Mouse (Mus musculus): ENCODE data around the gene Elk3. TPM values are rescaled to one million over a fixed set of nuclear protein-coding genes. Genes with fewer than 3 reads are reported as not detected.

Gene Elk3
- polyA plus RNA-seq, 1 experiment, result 65.1 TPM

DNA sequence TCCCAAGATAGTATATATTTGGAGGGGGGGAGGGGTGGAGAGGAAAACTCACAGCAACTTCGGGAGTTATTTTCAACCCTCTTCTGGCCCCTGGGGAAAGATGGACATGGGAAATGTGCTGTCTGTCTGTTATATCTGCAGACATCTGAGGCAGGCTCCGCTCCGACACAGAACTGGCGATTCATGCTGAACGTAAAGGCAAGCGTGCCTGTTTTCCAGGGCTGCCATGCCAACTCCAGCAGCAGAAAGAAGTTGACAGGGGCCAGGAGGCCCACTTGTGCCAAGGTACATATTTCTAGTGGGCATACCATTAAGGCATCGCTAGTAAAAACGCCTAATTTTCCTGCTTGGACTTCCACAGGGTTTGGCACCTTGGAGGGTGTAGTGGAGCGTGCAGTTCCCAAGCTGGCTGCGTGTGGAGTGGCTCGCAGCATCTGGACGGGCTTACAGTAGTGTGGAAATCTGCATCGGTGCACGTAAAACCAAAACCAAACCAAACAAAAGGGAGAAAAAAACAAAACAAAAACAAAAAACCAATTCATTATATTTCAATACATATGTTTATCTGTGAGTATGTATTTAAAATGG, 37.1 kb upstream of the Elk3 start:
- TF ChIP-seq POLR2A (IDR thresholded peaks at IDR 0.05; ENCODE audit: borderline replicate concordance, low read depth, low read length) (no peak), CTCF (IDR thresholded peaks at IDR 0.05; ENCODE audit: low read depth, low read length) (no peak)
- Histone ChIP-seq H3K27ac (ENCODE audit: insufficient read depth, low read depth, low read length) (no peak overlapping the region), H3K4me1 (ENCODE audit: control insufficient read depth, insufficient read depth, low read length) (peaks cover 10% of the 10 kb centered on the region; the same call in 1 of the 2 replicates), H3K4me3 (ENCODE audit: insufficient read depth, low read length) (no peak overlapping the region)

DNA sequence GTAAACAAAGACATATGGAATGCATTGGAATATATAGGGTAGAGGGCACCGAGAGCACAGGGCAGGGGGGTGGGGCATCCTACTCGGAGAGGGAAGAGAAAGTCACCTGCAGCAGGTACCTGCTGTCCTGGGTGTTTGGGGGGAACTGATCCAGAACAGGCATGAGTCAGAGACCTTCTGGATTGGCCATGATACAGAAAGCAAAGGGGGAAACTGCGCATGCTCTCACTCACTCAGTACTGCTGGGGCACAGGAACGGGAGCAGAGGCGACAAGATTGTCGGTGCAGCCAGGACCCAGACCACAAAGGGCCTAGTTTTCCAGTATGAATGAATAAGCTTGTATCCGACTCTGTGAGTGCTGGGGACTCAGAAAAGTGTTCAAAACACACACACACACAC, 36.5 kb upstream of the Elk3 start:
- H3K27ac ChIP-seq (ENCODE audit: insufficient read depth, low read depth, low read length), result no peak overlapping the region

DNA sequence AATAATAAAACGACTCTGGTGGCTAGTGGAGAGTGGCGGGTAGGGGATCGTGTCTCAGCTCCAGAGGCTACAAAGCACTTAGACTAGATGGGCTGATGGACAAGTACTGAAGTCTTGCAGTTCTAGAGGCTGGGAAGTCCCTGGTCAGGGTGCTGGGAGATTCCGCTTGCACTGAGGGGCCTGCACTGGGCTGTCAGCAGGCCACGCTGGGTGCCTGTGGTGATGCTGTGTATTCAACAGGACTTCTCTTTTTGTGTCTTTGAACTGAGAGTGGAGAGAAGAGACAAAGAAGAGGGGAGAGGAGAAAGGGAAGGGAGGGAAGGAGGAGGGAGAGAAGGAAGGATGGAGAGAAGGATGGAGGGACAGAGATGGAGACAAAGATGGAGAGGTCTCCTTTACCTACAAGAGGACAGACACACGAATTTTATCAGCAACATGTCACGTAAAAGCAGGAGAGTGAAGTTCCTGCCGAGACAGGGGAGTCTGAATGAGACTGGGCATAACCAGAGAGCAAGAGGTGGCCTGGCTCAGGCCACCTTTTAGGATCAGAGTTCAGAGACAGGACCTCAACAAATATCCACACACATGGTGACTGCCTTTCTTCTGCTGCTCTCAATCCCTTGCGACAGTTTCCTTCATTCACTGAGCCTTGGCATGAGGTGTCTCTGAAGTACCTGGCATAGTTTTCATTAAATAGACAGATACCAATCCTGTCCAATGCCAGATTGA, 35.4 kb upstream of the Elk3 start:
- Histone ChIP-seq H3K27ac (ENCODE audit: insufficient read depth, low read depth, low read length) (no peak overlapping the region), H3K4me3 (ENCODE audit: insufficient read depth, low read length) (no peak overlapping the region), H3K4me1 (ENCODE audit: control insufficient read depth, insufficient read depth, low read length) (peaks cover 8% of the 10 kb centered on the region; the same call in 1 of the 2 replicates)
- TF ChIP-seq CTCF (IDR thresholded peaks at IDR 0.05; ENCODE audit: low read depth, low read length), result no peak
- TF ChIP-seq POLR2A (IDR thresholded peaks at IDR 0.05; ENCODE audit: borderline replicate concordance, low read depth, low read length), result no peak

More for the DNA sequence above, 36.5 kb upstream of the Elk3 start:
- peaks cover 8% of the 10 kb centered on the region; the same call in 1 of the 2 replicates for H3K4me1 ChIP-seq (ENCODE audit: control insufficient read depth, insufficient read depth, low read length)
- H3K4me3 ChIP-seq (ENCODE audit: insufficient read depth, low read length), result no peak overlapping the region
- TF ChIP-seq POLR2A (IDR thresholded peaks at IDR 0.05; ENCODE audit: borderline replicate concordance, low read depth, low read length) (no peak), CTCF (IDR thresholded peaks at IDR 0.05; ENCODE audit: low read depth, low read length) (no peak)

DNA sequence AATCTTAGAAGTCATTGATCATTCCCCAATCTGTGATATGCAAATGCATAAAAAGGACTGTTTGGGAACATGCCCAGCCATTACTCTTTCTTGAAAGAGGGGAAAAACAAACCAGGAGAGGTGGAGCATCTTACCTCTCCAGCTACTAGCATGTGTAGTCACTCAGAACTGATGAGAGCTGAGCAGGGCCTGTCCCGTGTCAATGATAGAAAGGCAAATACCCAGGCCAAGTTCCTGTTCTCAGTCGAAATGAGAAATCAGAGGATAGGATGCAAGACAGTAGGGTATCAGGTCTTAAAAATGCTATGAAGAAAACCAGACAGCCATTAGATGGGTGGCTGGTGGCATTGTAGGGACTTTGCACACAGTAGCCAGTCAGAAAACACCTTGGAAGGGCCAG, 34.6 kb upstream of the Elk3 start:
- no peak for TF ChIP-seq POLR2A (IDR thresholded peaks at IDR 0.05; ENCODE audit: borderline replicate concordance, low read depth, low read length)
- TF ChIP-seq CTCF (IDR thresholded peaks at IDR 0.05; ENCODE audit: low read depth, low read length), result no peak
- Histone ChIP-seq H3K4me1 (ENCODE audit: control insufficient read depth, insufficient read depth, low read length) (peaks cover 8% of the 10 kb centered on the region; the same call in 1 of the 2 replicates), H3K27ac (ENCODE audit: insufficient read depth, low read depth, low read length) (no peak overlapping the region), H3K4me3 (ENCODE audit: insufficient read depth, low read length) (no peak overlapping the region)

DNA sequence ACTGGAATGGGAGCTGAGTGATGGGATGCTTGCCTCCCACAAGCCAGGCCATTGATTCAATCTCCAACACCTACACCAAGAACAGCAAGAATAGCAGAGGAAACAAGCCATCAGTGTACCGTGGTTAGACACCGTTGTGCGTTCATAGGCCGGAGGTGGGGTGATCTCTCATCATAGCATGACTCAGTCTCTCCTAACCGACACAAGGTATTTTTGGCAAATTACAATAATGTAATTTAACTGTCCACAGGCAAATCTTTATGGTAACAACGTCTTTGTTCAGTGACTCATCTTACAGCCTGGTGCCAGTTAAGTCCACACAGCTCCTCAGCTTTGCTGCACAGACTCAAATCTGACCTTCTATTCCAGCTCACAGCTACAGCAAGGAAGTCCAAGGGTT, 32.5 kb upstream of the Elk3 start:
- TF ChIP-seq CTCF (IDR thresholded peaks at IDR 0.05; ENCODE audit: low read depth, low read length), result no peak
- H3K27ac ChIP-seq (ENCODE audit: insufficient read depth, low read depth, low read length), result no peak overlapping the region
- H3K4me3 ChIP-seq (ENCODE audit: insufficient read depth, low read length), result no peak overlapping the region
- peaks cover 6% of the 10 kb centered on the region; the same call in 1 of the 2 replicates for H3K4me1 ChIP-seq (ENCODE audit: control insufficient read depth, insufficient read depth, low read length)

DNA sequence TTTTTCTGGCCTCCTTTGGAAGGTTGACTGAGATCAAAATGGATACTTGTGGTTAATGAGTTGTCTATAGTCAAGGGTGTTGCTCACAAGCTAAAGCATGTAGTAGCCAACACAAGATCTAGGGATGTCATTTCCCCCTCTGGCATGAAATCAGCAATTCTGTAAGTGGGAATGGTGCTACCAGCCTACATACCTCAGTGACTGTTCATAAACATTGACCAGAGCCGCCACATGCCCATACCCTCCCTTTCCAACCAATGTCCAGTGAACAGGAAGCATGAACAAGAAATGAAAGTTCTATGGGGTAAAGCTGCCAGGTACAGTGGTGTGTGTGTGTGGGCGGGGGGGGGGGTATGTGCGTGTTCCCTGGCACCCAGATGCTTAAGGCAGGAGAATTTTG, 32.1 kb upstream of the Elk3 start:
- Histone ChIP-seq H3K4me3 (ENCODE audit: insufficient read depth, low read length) (no peak overlapping the region), H3K4me1 (ENCODE audit: control insufficient read depth, insufficient read depth, low read length) (peaks cover 6% of the 10 kb centered on the region; the same call in 1 of the 2 replicates), H3K27ac (ENCODE audit: insufficient read depth, low read depth, low read length) (no peak overlapping the region)
- no peak for TF ChIP-seq POLR2A (IDR thresholded peaks at IDR 0.05; ENCODE audit: borderline replicate concordance, low read depth, low read length)
- no peak for TF ChIP-seq CTCF (IDR thresholded peaks at IDR 0.05; ENCODE audit: low read depth, low read length)

DNA sequence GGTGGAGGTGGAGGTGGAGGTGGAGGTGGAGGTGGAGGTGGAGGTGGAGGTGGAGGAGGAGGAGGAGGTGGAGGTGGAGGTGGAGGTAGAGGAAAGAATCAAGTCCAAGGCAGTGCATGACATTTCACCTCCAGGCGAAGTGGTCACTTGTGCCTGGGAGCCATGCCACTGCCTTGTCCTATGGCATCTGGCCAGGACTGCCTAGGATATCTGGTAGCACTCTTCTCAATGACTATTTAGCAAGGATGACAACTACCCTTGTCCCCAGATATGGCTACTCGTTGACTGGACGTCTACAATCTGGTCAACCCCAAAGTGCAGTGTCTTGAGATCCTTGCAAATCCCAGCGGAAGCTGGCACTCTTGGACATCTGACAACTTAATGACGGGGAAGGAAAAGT, 27.6 kb upstream of the Elk3 start:
- H3K4me3 ChIP-seq (ENCODE audit: insufficient read depth, low read length), result no peak overlapping the region
- no peak overlapping the region for H3K27ac ChIP-seq (ENCODE audit: insufficient read depth, low read depth, low read length)
- H3K4me1 ChIP-seq (ENCODE audit: control insufficient read depth, insufficient read depth, low read length), result peaks cover 21% of the 10 kb centered on the region
- TF ChIP-seq POLR2A (IDR thresholded peaks at IDR 0.05; ENCODE audit: borderline replicate concordance, low read depth, low read length) (no peak), CTCF (IDR thresholded peaks at IDR 0.05; ENCODE audit: low read depth, low read length) (no peak)

DNA sequence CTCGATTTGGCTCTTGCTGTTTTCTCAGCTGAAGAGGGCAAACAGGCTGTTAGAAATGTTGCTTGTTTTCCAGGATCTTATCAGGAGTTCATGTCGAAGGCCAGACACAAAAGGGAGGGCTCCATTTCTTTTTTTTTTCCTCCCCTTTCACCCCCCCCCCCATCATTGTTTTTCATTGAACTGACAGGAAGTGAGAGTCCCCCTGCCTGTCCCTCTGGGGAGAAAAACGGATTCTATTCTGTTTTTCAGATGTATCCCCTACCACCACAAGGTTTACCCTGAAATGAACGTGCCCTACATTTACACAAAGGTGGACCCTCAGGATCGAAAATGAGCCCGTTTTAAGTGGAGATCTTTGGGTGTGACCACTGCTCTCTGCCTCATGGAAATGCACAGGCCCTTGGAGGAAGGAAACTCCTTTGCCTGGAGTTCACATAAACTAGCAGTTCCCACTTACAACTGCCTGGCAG, 25.6 kb upstream of the Elk3 start:
- Histone ChIP-seq H3K4me1 (ENCODE audit: control insufficient read depth, insufficient read depth, low read length) (peaks cover 26% of the 10 kb centered on the region), H3K4me3 (ENCODE audit: insufficient read depth, low read length) (peak overlapping the region; percentile 40), H3K27ac (ENCODE audit: insufficient read depth, low read depth, low read length) (peak overlapping the region; percentile 66)
- TF ChIP-seq CTCF (IDR thresholded peaks at IDR 0.05; ENCODE audit: low read depth, low read length) (no peak), POLR2A (IDR thresholded peaks at IDR 0.05; ENCODE audit: borderline replicate concordance, low read depth, low read length) (no peak)

DNA sequence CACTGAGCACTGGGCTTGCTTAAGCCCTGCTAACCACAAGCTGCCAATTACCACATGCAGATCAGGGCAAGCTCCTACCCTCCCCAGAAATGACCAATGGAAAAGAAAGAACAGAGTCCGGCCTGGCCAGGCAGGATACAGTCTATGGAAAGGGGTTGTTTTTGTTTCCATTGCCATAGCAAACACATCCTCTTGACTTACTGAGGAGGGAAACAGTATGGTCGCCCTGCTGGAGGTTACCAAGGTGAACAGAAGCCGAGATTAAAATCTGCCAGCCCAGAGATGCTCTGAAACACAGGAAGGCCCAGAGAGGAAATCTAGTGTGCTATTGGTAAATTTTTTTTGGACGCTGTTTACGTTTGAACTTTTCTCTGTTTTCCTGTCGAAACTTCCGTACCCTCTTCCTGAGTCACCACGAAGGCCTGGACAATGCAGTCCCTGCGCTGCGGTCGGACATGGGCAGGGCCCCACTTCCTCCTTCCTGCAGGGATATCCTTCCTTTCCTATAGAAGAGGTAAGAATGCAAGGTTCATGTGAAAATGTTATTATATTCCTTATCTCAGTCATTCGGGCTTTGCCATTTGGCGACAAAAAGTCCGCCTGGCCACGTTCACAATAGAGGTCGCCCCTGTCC, 25.0 kb upstream of the Elk3 start:
- peak overlapping the region; percentile 66 for H3K27ac ChIP-seq (ENCODE audit: insufficient read depth, low read depth, low read length)
- H3K4me1 ChIP-seq (ENCODE audit: control insufficient read depth, insufficient read depth, low read length), result peaks cover 27% of the 10 kb centered on the region
- TF ChIP-seq POLR2A (IDR thresholded peaks at IDR 0.05; ENCODE audit: borderline replicate concordance, low read depth, low read length) (no peak), CTCF (IDR thresholded peaks at IDR 0.05; ENCODE audit: low read depth, low read length) (no peak)
- peak overlapping the region; percentile 40 for H3K4me3 ChIP-seq (ENCODE audit: insufficient read depth, low read length)

DNA sequence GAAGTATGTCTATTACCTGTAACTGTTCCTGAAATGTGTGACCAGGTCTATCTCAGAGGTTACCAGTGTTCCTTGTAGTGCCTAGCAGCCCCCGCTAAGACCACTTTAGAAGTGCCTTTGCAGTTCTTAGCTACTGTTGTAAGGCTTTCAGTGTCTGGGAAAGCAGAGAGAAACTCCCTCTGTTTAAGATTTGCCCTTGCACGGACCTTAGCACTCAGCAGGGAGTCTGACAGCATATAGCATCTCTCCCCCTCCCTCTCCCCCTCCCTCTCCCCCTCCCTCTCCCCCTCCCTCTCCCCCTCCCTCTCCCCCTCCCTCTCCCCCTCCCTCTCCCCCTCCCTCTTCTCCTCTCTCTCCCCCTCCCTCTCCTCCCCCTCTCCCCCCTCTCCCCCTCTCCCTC, 24.1 kb upstream of the Elk3 start:
- Histone ChIP-seq H3K27ac (ENCODE audit: insufficient read depth, low read depth, low read length) (no peak overlapping the region), H3K4me1 (ENCODE audit: control insufficient read depth, insufficient read depth, low read length) (peaks cover 27% of the 10 kb centered on the region), H3K4me3 (ENCODE audit: insufficient read depth, low read length) (no peak overlapping the region)
- TF ChIP-seq CTCF (IDR thresholded peaks at IDR 0.05; ENCODE audit: low read depth, low read length) (no peak), POLR2A (IDR thresholded peaks at IDR 0.05; ENCODE audit: borderline replicate concordance, low read depth, low read length) (no peak)
